Mouse (Mus musculus): ENCODE measurements around the gene Timm22. TPM values are rescaled to one million over a fixed set of nuclear protein-coding genes. Genes with fewer than 3 reads are reported as not detected.

Timm22 gene
- total RNA-seq, 2 experiments from 2014 or later = 29.0 to 45.0 TPM

GRCm38 (mm10) chr11:76418423-76418822, 11.7 kb downstream of the Timm22 start:
- DNase-seq = peak; percentile 40
- Histone ChIP-seq H3K4me3 (no peak overlapping the region), H3K27ac (no peak overlapping the region)
- intact Hi-C loops (cut with DNase I) = loop anchor here (2.0 to 10.0 kb wide), 2 partner anchors 36 to 644 kb away; no protein-coding TSS in a partner anchor
- TF ChIP-seq CTCF (IDR thresholded peaks at IDR 0.05) = no peak

- intact Hi-C loops (cut with DNase I) = loop anchor here (2.0 to 10.0 kb wide), 2 partner anchors 36 to 644 kb away; no protein-coding TSS in a partner anchor
- DNase-seq = peak; percentile 41
- H3K27ac ChIP-seq = no peak overlapping the region
- no peak overlapping the region for H3K4me3 ChIP-seq
- peak; percentile 60 for TF ChIP-seq CTCF (IDR thresholded peaks at IDR 0.05)
Observed at GRCm38 (mm10) chr11:76419179-76419578, 12.4 kb downstream of the Timm22 start.

GRCm38 (mm10) chr11:76420896-76421295, 14.1 kb downstream of the Timm22 start:
- no peak; the same call in 1 of the 2 replicates for TF ChIP-seq CTCF (IDR thresholded peaks at IDR 0.05)
- H3K4me3 ChIP-seq = no peak overlapping the region
- H3K27ac ChIP-seq = no peak overlapping the region
- intact Hi-C loops (cut with DNase I) = no loop called here
- peak; percentile 72 for DNase-seq

GRCm38 (mm10) chr11:76425749-76426148, 19.0 kb downstream of the Timm22 start:
- Histone ChIP-seq H3K27ac (no peak overlapping the region), H3K4me3 (no peak overlapping the region)
- no peak for TF ChIP-seq CTCF (IDR thresholded peaks at IDR 0.05)
- DNase-seq = no peak
- intact Hi-C loops (cut with DNase I) = no loop called here

- DNase-seq = peak; percentile 54
- intact Hi-C loops (cut with DNase I) = no loop called here
- TF ChIP-seq CTCF (IDR thresholded peaks at IDR 0.05) = no peak
- H3K4me3 ChIP-seq = no peak overlapping the region
- H3K27ac ChIP-seq = peak overlapping the region; percentile 60
Observed at GRCm38 (mm10) chr11:76427781-76428180, 21.0 kb downstream of the Timm22 start.

GRCm38 (mm10) chr11:76429046-76429445, 22.3 kb downstream of the Timm22 start:
- Histone ChIP-seq H3K4me3 (no peak overlapping the region), H3K27ac (peak overlapping the region; percentile 60)
- no peak for DNase-seq
- TF ChIP-seq CTCF (IDR thresholded peaks at IDR 0.05) = peak; percentile 31; the same call in 1 of the 2 replicates
- intact Hi-C loops (cut with DNase I) = no loop called here

- peak; percentile 64 for DNase-seq
- no peak overlapping the region for H3K4me3 ChIP-seq
- no peak for TF ChIP-seq CTCF (IDR thresholded peaks at IDR 0.05)
- intact Hi-C loops (cut with DNase I) = no loop called here
- H3K27ac ChIP-seq = peak overlapping the region; percentile 60
Observed at GRCm38 (mm10) chr11:76429556-76429955, 22.8 kb downstream of the Timm22 start.

- no peak for TF ChIP-seq CTCF (IDR thresholded peaks at IDR 0.05)
- Histone ChIP-seq H3K4me3 (no peak overlapping the region), H3K27ac (peak overlapping the region; percentile 60)
- DNase-seq = no peak
- intact Hi-C loops (cut with DNase I) = no loop called here
Observed at GRCm38 (mm10) chr11:76429966-76430631, 23.3 kb downstream of the Timm22 start.

- no peak for TF ChIP-seq CTCF (IDR thresholded peaks at IDR 0.05)
- DNase-seq = peak; percentile 78
- peak overlapping the region; percentile 76 for H3K4me3 ChIP-seq
- peak overlapping the region; percentile 66 for H3K27ac ChIP-seq
- intact Hi-C loops (cut with DNase I) = no loop called here
Observed at GRCm38 (mm10) chr11:76436009-76436408, 29.3 kb downstream of the Timm22 start.

- intact Hi-C loops (cut with DNase I) = no loop called here
- DNase-seq = peak; percentile 83
- H3K27ac ChIP-seq = peak overlapping the region; percentile 83
- peak; percentile 11; the same call in 1 of the 2 replicates for TF ChIP-seq CTCF (IDR thresholded peaks at IDR 0.05)
- H3K4me3 ChIP-seq = peak overlapping the region; percentile 76
Observed at GRCm38 (mm10) chr11:76436864-76437437, 30.2 kb downstream of the Timm22 start.

GRCm38 (mm10) chr11:76439666-76440065, 32.9 kb downstream of the Timm22 start:
- no peak overlapping the region for H3K27ac ChIP-seq
- H3K4me3 ChIP-seq = no peak overlapping the region
- TF ChIP-seq CTCF (IDR thresholded peaks at IDR 0.05) = no peak
- intact Hi-C loops (cut with DNase I) = no loop called here
- DNase-seq = no peak

- no peak for DNase-seq
- no peak for TF ChIP-seq CTCF (IDR thresholded peaks at IDR 0.05)
- H3K27ac ChIP-seq = no peak overlapping the region
- intact Hi-C loops (cut with DNase I) = no loop called here
- H3K4me3 ChIP-seq = no peak overlapping the region
Observed at GRCm38 (mm10) chr11:76445459-76445858, 38.7 kb downstream of the Timm22 start.

GRCm38 (mm10) chr11:76446251-76446650, 39.5 kb downstream of the Timm22 start:
- no peak for DNase-seq
- intact Hi-C loops (cut with DNase I) = no loop called here
- TF ChIP-seq CTCF (IDR thresholded peaks at IDR 0.05) = no peak
- H3K27ac ChIP-seq = 0 out of 2 replicates have a peak overlapping the region, but pooled peaks have one; percentile 36
- H3K4me3 ChIP-seq = no peak overlapping the region

Data from gastrocnemius, adult 2 months (tissue).